Mouse (Mus musculus): ENCODE results near the gene Sfta2.

Sfta2 gene

DNA sequence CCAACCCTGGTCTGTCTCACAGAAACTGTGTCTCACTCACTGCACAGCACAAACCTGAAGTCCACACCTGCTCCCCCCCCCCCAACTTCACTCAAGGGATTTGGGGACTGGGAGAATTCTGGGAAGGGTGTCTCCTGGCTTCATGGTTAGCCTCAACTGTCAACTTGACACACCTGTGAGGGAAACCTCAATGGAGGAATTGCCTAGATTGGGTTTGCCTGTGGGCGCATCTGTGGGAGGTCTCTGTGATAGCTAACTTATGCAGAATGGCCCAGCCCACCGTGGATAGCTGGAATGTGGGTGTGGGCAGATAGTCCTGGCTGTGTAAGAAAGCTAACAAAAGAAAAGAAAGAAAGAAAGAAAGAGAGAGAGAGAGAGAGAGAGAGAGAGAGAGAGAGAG lies at the start of gene Sfta2:
Sfta2 (plus strand) TSS at position 301 of the 400 bp plus-strand sequence.
- DNase-seq (ENCODE audit: extremely low read depth, low read depth, low spot score) = no peak

DNA sequence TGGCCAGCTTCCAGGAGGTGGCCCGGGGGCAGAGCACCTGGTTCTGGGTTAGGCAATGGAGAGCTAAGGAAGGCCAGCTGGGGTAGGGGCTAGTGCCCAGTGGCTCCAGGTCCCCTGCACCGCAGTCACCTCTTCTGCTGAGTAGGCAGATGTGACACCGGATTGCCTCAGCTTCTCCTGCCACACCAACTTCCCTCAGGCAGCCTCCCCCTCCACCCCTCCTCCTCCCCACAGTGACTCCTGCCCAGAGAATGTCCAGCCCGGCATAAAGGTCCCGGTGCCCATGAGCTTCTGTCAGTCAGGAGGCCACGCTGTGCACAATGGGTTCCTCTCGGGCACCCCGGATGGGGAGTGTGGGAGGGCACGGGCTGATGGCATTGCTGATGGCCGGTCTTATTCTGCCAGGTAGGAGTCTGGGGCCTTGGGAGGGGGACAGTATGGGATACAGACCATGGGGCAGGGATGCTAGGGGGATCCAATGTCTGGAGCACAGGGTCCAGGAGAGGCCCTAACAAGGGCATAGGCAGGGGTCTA lies 49.4 kb upstream of the Sfta2 start, which contains the start of gene Cdsn:
Cdsn (plus strand) TSS at position 248 of the 534 bp plus-strand sequence.
- DNase-seq (ENCODE audit: extremely low read depth, low read depth, low spot score) = no peak

DNA sequence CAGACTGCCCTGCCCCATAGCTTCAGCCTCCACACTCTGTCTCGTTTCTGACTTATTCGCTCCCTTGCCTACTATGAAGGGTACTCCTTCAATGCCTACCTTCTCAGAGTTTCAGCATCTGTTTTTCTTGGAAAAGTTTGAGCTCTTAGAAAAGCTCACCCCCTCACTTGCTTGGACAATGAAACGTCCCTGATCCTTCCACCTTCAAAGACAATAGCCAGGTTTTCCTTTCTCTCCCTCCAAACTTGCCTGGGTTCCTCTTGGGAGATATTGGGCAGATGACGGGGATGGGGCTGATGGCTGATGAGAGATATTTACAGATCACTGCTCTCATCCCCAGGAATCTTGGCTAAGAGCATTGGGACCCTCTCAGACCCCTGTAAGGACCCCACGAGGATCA lies 47.0 kb upstream of the Sfta2 start:
- no peak for DNase-seq (ENCODE audit: extremely low read depth, low read depth, low spot score)

DNA sequence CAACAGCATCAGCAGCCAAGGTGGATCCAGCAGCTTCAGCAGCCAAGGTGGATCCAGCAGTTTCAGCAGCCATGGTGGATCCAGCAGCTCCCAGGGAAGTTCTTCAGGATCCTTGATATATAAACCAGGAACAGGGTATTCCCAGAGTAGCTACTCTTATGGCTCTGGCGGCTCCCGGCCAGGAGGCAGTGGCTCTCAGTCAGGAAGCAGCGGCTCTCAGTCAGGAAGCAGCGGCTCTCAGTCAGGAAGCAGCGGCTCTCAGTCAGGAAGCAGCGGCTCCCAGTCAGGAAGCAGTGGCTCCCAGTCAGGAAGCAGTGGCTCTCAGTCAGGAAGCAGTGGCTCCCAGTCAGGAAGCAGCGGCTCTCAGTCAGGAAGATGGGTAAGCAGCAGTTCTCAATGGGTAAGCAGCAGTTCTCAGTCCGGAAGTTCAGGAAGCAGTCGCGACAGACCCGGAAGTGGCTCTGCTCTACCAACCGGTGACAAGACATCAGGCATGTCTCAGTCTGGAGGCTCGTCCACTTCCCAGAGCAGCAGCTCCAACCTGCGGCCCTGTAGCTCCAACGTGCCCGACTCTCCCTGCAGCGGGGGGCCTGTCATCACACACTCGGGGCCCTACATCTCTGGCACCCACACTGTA lies 46.5 kb upstream of the Sfta2 start:
- DNase-seq (ENCODE audit: extremely low read depth, low read depth, low spot score) = no peak

DNA sequence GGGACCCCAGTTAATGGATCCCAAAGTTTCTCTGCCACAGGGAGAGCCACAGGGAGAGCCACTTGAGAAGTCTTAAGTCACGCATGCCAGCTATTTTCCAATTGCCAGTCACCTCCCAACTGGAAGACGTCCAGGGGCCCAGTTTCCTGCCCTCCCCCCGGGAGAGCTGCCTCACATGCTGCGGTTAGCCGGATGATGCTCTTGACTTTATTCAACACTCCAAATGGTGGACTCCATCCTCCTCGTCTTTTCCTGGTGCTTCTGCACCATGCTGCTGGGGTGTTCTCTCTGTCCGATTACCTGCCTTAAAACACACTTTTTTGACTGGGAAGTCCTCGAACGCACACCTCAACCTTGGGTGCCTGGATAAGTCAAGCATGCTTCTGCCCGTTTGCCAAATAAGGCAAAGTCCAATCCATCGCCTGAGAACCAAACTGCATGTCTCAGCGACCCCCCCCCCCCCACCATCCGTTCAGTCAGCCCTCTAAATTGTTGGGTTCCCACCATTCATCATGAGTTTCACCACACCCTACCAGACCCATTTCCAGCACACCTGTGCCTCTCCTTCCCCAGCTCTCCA lies 45.1 kb upstream of the Sfta2 start:
- no peak for DNase-seq (ENCODE audit: extremely low read depth, low read depth, low spot score)

DNA sequence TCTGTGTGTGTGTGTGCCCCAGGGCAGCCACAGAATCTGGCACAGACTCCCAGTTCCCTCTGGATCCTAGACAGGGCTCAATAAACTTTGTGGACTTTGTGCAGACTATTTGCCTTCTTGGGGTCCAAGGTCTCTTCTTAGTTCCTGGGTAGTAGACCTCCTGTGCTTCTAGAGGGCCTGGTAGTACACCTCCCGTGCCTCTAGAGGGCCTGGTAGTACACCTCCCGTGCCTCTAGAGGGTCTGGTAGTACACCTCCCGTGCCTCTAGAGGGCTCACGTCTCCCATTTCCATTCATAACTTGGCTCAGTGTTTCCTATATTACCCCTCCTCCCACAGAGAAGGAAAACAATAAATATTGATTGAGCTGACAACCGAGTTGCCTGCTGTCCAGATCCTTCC lies 44.5 kb upstream of the Sfta2 start:
- no peak for DNase-seq (ENCODE audit: extremely low read depth, low read depth, low spot score)

DNA sequence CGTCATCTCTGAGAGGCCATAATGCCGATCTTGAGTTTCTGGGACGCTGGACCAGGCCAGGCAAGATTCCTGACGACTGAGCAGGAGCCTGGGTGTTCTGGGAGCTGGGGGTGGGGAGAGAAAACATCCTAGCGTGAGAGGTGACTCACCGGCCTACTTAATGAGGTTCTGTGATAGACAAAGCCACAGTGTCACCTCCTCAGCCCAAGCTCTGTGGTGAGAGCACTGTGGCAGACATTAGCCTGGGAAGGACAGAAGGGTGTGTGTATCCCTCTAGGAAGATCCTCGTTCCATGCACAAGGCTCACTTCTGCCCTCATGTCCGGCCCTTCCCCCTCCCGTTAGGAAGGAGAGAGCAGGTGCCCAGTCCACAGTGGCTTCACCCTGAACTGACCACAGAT lies 44.0 kb upstream of the Sfta2 start:
- no peak for DNase-seq (ENCODE audit: extremely low read depth, low read depth, low spot score)

DNA sequence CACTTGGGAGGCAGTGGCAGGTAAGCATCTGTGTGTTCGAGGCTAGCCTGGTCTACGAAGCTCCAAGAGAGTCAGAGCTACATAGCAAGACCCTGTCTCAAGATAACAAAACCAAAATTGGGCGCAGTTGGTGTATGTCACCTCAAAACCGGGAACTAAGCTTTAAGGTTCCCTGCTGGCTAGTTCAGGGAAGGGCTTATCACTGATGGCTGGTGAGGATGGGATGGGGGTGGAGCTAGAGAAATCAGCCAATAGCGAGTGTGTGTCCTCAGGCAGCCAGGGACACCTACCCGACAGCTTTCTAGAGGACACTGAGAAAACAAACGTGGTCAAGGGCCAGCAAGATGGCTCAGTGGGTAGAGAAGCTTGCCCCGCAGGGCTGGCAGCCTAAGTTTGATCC lies 43.1 kb upstream of the Sfta2 start:
- no peak for DNase-seq (ENCODE audit: extremely low read depth, low read depth, low spot score)

DNA sequence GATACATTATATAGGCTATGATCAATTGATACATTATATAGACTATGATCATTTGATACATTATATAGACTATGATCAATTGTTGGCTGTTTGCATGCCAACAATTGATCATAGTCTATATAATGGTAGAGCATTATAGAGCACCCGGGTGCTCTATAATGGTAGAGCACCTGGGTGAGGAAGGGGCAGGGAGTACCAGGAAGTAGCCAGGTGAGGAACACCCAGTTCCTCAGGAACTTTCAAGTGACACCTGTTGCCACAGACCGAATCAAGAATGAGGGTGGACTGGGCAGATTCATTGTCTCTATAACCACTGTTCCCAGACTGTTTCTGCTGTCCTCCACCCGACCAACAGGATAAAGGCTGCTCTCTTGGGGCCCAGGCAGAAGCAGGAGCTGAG lies 34.2 kb upstream of the Sfta2 start, which contains the start of gene 2300002M23Rik:
2300002M23Rik (plus strand) TSS at position 301 of the 400 bp plus-strand sequence.
- DNase-seq (ENCODE audit: extremely low read depth, low read depth, low spot score) = no peak

DNA sequence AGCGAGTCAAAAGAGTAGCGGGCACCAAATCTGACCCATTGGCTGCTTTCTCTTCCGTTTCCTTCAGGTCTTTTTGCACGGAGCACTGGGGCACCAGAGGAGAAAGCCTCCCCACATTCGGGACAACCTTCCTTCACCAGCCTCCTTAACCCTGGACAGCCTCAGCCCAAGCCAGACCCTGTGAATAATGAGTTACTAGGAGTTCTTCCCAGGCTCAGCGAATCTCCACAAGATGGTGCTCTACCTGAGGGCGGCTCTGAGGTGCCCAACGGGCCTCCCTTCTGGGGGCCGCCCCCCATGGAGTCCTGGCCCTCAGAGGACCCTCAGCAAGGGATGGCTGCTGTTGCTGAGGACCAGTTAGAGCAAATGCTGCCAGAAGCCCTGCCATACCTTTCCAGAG lies 33.6 kb upstream of the Sfta2 start:
- DNase-seq (ENCODE audit: extremely low read depth, low read depth, low spot score) = no peak

DNA sequence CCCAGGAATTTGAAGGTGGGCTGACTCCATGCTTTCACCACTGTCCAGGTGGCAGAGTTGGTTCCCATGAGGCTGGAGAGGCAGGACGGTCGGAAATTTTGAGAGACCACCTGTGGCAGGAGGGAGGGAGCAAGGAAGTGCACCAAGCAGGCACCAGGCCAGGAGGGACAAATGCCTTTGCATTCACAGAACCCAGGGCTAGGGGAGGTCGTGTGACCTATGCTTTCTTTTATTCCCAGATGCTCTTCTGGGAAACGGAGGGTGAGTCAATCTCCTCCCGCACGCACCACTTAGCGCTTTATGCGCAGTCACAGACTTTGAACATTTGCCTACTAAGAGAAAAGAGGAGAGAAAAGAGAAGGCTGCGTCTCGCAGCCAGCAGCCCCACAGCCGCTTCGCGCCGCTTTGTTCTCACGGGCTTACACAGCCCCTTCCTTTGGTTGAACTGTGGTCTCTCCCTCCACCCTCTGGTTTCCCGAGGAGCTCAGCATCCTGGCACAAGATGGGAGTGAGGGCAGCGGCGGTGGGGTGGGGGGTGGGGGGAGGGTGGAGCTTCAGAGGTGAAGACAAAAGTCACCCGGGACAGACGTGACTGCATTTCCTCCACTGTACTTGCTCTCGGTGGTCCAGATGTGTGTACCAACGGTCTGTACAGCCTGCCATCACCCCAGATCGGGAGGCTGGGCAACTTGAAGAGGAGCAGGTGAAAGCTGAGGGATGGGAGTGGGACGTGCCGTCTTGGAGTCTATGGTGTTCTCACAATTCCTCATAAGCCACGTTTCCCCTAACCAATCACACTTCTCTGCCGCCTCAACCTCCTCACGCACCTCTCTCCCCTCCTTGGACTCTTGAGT lies 32.0 kb upstream of the Sfta2 start:
- DNase-seq (ENCODE audit: extremely low read depth, low read depth, low spot score) = no peak

DNA sequence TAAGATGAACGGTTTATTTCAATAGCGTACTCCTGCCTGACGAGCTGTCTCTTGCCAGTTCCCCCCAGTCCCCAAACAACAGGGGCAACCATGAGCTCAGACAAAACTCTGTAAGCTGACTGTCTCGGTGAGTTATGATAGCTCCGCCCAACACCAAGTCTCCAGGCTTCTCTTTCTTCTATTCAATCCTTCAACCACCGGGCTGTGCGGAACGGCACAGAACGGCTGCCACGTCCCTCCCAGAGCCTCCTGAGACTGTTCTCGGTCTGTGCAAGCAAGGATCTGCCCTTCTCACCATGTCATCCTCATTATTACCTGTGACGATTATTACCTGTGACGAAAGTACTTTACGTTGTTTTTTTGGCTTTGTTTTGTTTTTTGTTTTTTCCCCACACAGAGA lies 30.5 kb upstream of the Sfta2 start:
- DNase-seq (ENCODE audit: extremely low read depth, low read depth, low spot score) = no peak

DNA sequence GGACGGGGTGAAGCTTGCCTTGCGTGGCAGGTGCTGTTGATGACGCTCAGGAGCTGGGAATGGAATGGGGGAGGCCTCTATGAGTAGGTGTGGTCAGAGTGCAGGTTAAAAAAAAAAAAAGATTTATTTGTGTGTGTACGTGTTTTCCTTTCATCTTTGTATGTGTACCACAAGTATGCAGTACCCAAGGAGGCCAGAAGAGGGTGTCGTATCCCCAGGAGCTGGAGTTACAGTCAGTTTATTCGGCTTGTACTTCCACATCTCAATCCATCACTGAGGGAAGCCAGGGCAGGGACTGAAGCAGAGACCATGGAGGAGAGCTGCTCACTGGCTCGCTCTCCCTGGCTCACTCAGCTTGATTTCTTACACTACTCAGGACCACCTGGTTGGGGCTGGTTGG lies 29.9 kb upstream of the Sfta2 start:
- DNase-seq (ENCODE audit: extremely low read depth, low read depth, low spot score) = no peak

DNA sequence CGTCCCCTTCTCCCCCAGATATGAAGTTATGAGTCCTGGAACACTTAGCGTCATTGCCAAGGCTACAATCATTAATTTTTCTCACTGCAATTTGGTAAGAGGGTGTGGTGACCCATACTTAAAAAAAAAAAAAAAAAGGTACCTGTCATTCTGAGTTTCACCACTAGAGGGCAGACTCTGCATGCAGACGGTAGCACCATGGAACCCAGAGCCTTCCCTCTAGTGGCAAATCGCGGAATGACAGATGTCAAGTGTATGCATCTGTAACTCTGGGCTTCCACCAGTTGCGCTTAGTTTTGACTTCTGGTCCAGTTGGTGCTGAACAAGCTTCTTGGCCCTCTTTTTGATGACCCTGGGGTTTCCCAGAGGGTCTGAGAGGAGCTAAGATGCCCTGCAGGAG lies 23.1 kb upstream of the Sfta2 start:
- no peak for DNase-seq (ENCODE audit: extremely low read depth, low read depth, low spot score)

DNA sequence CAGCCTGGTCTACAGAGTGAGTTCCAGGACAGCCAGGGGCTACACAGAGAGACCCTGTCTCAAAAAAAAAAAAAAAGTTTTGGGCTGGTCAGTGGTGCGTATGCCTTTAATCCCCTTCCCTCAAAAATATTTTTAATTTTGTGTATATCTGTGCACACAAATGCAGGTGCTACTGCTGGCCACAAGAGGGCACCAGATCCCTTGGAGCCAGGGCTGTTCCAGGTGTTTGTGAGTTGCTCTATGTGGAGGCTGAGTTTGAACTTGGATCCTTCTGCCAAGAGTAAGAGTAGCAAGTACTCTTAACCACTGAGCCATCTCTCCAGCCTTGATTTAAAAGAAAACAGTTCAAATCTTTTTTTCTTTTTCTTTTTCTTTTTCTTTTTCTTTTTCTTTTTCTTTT lies 18.4 kb upstream of the Sfta2 start:
- no peak for DNase-seq (ENCODE audit: extremely low read depth, low read depth, low spot score)

DNA sequence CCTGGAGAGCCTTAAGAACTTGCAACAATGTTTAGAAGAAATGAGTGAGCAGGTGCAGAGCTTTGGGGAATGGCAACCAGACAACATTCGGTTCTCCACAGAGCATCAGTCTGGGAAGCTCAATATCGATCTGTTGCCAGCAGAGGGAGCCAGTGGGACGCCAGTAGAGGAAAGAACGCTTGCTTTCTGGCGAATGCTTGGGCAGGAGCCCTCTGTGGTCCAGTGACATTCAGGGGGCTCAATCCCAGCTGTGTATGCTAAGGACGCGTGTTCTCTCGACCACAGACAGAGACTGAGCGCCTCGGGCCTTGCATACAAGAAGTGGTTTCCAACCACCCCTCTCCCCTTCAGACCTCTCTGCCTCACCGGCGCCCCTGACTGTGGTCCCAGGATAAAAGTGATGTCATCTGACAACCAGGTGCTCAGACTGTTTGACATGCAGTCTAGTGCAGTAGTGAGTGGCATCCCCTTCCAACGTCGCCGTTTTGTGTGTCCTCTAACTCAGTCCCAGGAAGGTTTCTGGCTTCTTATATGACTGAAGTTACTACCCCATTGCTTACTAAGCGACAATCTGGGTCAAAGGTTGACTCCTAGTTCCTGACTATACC lies 16.9 kb upstream of the Sfta2 start:
- DNase-seq (ENCODE audit: extremely low read depth, low read depth, low spot score) = no peak

DNA sequence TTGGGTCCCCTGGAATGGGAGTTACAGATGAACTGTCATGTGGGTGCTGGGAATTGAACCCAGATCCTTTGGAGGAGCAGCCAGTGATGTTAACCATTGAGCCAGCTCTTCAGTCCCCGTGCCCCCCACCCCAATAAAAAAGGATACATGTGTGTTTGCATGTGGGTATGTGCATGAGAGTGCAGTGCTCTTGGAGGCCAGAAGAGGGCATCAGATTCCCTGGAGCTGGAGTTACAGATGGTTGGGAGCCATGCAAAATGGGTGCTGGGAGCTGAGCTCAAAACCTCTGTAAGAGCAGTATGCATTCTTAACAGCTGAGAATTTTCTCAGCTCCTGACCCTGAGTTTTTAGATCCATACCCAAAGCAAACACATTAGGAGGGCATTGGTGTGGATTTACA lies 14.1 kb upstream of the Sfta2 start:
- DNase-seq (ENCODE audit: extremely low read depth, low read depth, low spot score) = no peak

DNA sequence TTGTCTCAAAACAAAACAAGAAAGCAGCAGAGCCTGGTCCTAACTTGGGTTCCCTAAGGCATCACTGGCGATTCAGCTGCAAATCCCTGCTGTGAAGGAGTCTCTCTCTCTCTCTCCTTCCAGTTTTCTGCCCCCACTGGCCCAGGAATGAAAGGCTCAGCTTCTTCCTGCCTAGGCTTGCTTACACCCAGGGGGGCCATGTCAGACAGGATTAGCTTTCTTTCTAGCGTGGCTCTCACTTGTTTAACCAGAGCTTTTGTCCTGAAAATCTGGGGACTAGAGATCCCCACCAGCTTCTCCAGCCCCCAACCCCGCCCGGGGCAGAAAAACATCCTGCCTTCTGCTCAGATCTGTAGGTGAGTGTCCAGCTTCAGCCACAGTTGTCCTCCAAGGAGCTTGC lies 13.0 kb upstream of the Sfta2 start:
- DNase-seq (ENCODE audit: extremely low read depth, low read depth, low spot score) = no peak

DNA sequence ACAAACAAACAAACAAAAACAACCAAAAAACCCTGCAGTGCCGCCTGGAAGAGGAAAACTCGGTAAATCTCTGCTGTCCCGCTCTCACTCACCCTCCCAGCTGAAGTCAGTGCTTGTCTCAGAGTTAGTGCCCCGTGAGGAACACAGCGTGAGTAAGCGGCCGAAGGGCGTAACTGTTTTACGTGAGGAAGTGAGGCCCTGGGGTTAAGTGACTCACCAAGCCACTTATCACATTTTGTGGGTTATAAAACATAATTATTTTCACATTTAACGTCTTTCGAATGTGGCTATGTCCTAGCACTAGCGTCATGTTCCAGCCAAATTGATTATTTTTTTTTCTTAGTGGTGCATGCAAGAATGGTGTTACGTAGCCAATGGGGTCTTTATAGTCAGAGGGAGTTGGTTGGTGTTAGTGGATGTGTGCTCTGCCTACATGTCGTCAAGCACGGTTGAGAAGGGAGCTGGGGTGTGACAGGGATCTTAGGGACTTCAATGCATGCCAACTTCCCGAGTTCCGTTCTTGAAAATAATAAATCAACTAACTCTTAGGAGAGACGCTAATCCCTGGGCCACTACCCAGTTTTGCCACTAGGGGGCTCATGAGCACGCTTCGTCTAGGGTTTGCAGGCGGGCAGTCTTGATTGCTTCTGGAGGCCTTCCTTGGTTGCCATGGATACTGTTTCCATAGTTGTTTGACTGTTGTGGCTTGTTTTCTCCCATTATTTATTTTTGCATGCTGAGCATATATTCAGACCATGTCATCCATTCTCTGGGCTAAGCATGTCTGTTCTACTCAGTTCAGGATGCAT lies 10.7 kb upstream of the Sfta2 start:
- DNase-seq (ENCODE audit: extremely low read depth, low read depth, low spot score) = no peak

DNA sequence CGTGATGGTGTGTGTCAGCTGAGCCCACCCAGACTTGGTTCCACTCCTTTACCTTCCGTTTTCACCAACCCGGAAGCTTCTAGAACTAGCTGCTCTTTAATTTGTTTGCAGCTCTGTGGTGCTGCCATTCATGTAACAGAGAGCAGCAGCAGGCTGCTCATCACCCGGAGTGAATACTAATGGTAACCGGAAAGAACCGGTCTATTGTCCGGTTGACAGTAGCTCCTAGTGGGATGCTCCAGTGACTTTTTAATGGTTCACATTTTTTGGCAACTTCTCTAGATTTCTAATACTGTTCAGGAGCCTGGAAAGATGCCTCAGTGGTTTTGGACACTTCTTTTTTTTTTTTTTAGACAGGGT lies 10.2 kb upstream of the Sfta2 start:
- no peak for DNase-seq (ENCODE audit: extremely low read depth, low read depth, low spot score)

DNA sequence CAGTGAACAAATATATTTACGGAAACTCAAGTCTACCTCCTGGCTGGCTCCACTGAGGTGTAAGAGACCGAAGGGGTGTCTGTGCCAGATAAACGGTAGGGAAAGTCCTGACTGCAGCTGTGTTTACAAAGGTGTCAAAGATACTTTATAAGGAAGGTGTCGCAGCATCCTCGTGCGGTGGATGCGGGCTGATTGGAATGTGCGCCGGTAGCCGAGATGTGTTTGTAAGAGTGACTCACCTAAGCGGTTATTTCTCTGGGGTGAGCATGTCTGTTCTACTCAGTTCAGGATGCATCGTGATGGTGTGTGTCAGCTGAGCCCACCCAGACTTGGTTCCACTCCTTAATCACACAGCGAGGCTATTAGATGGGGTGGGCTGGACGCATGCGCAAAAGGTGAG lies 9.6 kb upstream of the Sfta2 start:
- DNase-seq (ENCODE audit: extremely low read depth, low read depth, low spot score) = no peak
